Mouse (Mus musculus) myocyte (in vitro differentiated cells): ENCODE data around the gene Olfr152. TPM values are rescaled to one million over a fixed set of nuclear protein-coding genes. Genes with fewer than 3 reads are reported as not detected.

Experiments
- H3K27me3 ChIP-seq: one replicate; pipeline ENCODE4 v1.6.1; 2011; ENCODE audit not compliant: control insufficient read depth, insufficient read depth, insufficient read length
- H3K36me3 ChIP-seq: one replicate; pipeline ENCODE4 v1.6.1; 2011; ENCODE audit not compliant: control insufficient read depth, insufficient read depth
- H3K4me2 ChIP-seq: one replicate; pipeline ENCODE4 v1.6.1; 2011; ENCODE audit warnings: low read depth, control low read depth
- H3K4me3 ChIP-seq: one replicate; pipeline ENCODE4 v1.5.1; 2011; ENCODE audit warnings: mild to moderate bottlenecking, control low read depth, moderate library complexity
- H3K79me2 ChIP-seq: one replicate; pipeline ENCODE4 v1.6.1; 2011; ENCODE audit not compliant: control insufficient read depth, insufficient read depth
- H3ac ChIP-seq: one replicate; pipeline ENCODE4 v1.6.1; 2011; ENCODE audit not compliant: control insufficient read depth, insufficient read length
- CEBPB ChIP-seq: IDR thresholded peaks from 2 replicates; pipeline ENCODE4 v1.6.1; 2011; ENCODE audit warnings: mild to moderate bottlenecking, moderate library complexity; ENCODE audit not compliant: poor library complexity, insufficient read depth, severe bottlenecking
- E2F4 ChIP-seq: IDR thresholded peaks from one replicate; pipeline ENCODE4 v1.6.1; 2011; ENCODE audit warnings: mild to moderate bottlenecking, control low read depth, moderate library complexity; ENCODE audit not compliant: insufficient read depth
- MAX ChIP-seq: IDR thresholded peaks from one replicate; pipeline ENCODE4 v1.6.1; 2011; ENCODE audit warnings: low read depth, mild to moderate bottlenecking, control low read depth
- MYOD1 ChIP-seq, 3 experiments: IDR thresholded peaks; one replicate each; pipeline ENCODE4 v1.6.1; 2011; ENCODE audit warnings: control low read depth in 2 of 3, low read depth in 2 of 3, mild to moderate bottlenecking in 2 of 3, moderate library complexity in 1 of 3; ENCODE audit not compliant: insufficient read length in 2 of 3, control insufficient read depth in 1 of 3
- MYOG ChIP-seq, 3 experiments: IDR thresholded peaks; one replicate each; pipeline ENCODE4 v1.6.1; 2011; ENCODE audit warnings: control low read depth in 2 of 3, low read depth in 2 of 3, mild to moderate bottlenecking in 2 of 3; ENCODE audit not compliant: insufficient read length in 2 of 3, control insufficient read depth in 1 of 3, insufficient read depth in 1 of 3
- POLR2A ChIP-seq: IDR thresholded peaks from one replicate; pipeline ENCODE4 v1.6.1; 2011; ENCODE audit warnings: low read depth, mild to moderate bottlenecking, control low read depth, moderate library complexity; ENCODE audit not compliant: insufficient read length
- POLR2AphosphoS2 ChIP-seq: IDR thresholded peaks from one replicate; pipeline ENCODE4 v1.6.1; 2011; ENCODE audit warnings: low read depth, control low read depth; ENCODE audit not compliant: insufficient read length
- REST ChIP-seq: IDR thresholded peaks from one replicate; pipeline ENCODE4 v1.6.1; 2011; ENCODE audit warnings: mild to moderate bottlenecking, control low read depth, moderate library complexity; ENCODE audit not compliant: insufficient read depth, insufficient read length
- SRF ChIP-seq: IDR thresholded peaks from one replicate; pipeline ENCODE4 v1.6.1; 2011; ENCODE audit warnings: low read depth; ENCODE audit not compliant: control insufficient read depth, insufficient read length
- TCF12 ChIP-seq: IDR thresholded peaks from one replicate; pipeline ENCODE4 v1.6.1; 2011; ENCODE audit warnings: mild to moderate bottlenecking, control low read depth; ENCODE audit not compliant: poor library complexity, insufficient read depth, severe bottlenecking
- TCF3 ChIP-seq: IDR thresholded peaks from one replicate; pipeline ENCODE4 v1.6.1; 2011; ENCODE audit warnings: low read depth, control low read depth; ENCODE audit not compliant: insufficient read length
- USF1 ChIP-seq: IDR thresholded peaks from one replicate; pipeline ENCODE4 v1.6.1; 2011; ENCODE audit warnings: low read depth, mild to moderate bottlenecking, control low read depth, moderate library complexity
- polyA plus RNA-seq: library from polyadenylated mRNA; unstranded; fragments of >200 nt; fragmentation: generic; extraction: Trizol; gene quantifications from one replicate; pipeline ENCODE4 v1.2.1, GENCODE M21; 2012; ENCODE audit warnings: missing spikeins

Olfr152 gene
- polyA plus RNA-seq, result not detected

- Histone ChIP-seq H3ac (no peak within 1 kb of the TSS), H3K4me3 (no peak within 1 kb of the TSS), H3K27me3 (no peaks in the 10 kb centered on the region), H3K79me2 (no peaks in the 10 kb centered on the region), H3K4me2 (no peak within 1 kb of the TSS), H3K36me3 (no peaks in the 10 kb centered on the region)
- TF ChIP-seq SRF (no peak), MAX (no peak), REST (no peak), USF1 (no peak), MYOD1 (IDR thresholded peaks at IDR 0.05; ENCODE audit: control insufficient read depth in 1 of 3, insufficient read length in 2 of 3, low read depth in 2 of 3) (no peak), POLR2A (no peak), E2F4 (no peak), MYOG (IDR thresholded peaks at IDR 0.05; ENCODE audit: control insufficient read depth in 1 of 3, insufficient read depth in 1 of 3, insufficient read length in 2 of 3, low read depth in 2 of 3) (no peak), TCF12 (no peak), TCF3 (no peak), POLR2AphosphoS2 (no peak), CEBPB (no peak)
Measured at GRCm38 (mm10) chr2:87779183-87779582, at the start of gene Olfr152. Gene Olfr152, plus strand, starts transcription at chr2:87779483.

GRCm38 (mm10) chr2:87739878-87740277 lies 39.4 kb upstream of the Olfr152 start, which contains the start of gene Olfr1138:
Gene Olfr1138, minus strand, starts transcription at chr2:87739978.
- H3K36me3 ChIP-seq, result no peaks in the 10 kb centered on the region
- H3ac ChIP-seq, result no peak within 1 kb of the TSS
- no peak within 1 kb of the TSS for H3K4me3 ChIP-seq
- no peaks in the 10 kb centered on the region for H3K79me2 ChIP-seq
- H3K27me3 ChIP-seq, result no peaks in the 10 kb centered on the region
- TF ChIP-seq TCF3 (no peak), SRF (no peak), POLR2A (no peak), USF1 (no peak), E2F4 (no peak), MAX (no peak), MYOD1 (IDR thresholded peaks at IDR 0.05; ENCODE audit: control insufficient read depth in 1 of 3, insufficient read length in 2 of 3, low read depth in 2 of 3) (no peak), POLR2AphosphoS2 (no peak), MYOG (IDR thresholded peaks at IDR 0.05; ENCODE audit: control insufficient read depth in 1 of 3, insufficient read depth in 1 of 3, insufficient read length in 2 of 3, low read depth in 2 of 3) (no peak), TCF12 (no peak), REST (no peak), CEBPB (no peak)
- no peak within 1 kb of the TSS for H3K4me2 ChIP-seq

GRCm38 (mm10) chr2:87743452-87743851 lies 35.8 kb upstream of the Olfr152 start, which contains the start of gene Olfr1140:
Gene Olfr1140, plus strand, starts transcription at chr2:87743752.
- H3K4me2 ChIP-seq, result no peak within 1 kb of the TSS
- TF ChIP-seq POLR2AphosphoS2 (no peak), TCF12 (no peak)

GRCm38 (mm10) chr2:87753891-87754290 lies 25.4 kb upstream of the Olfr152 start, which contains the start of gene Olfr1141:
Gene Olfr1141, minus strand, starts transcription at chr2:87753991.
- TF ChIP-seq REST (no peak), USF1 (no peak), SRF (no peak), POLR2A (no peak), CEBPB (no peak), TCF3 (no peak), E2F4 (no peak), TCF12 (no peak), POLR2AphosphoS2 (no peak), MYOD1 (IDR thresholded peaks at IDR 0.05; ENCODE audit: control insufficient read depth in 1 of 3, insufficient read length in 2 of 3, low read depth in 2 of 3) (no peak), MAX (no peak), MYOG (IDR thresholded peaks at IDR 0.05; ENCODE audit: control insufficient read depth in 1 of 3, insufficient read depth in 1 of 3, insufficient read length in 2 of 3, low read depth in 2 of 3) (no peak)
- Histone ChIP-seq H3K4me2 (no peak within 1 kb of the TSS), H3K36me3 (no peaks in the 10 kb centered on the region), H3K4me3 (no peak within 1 kb of the TSS), H3K27me3 (no peaks in the 10 kb centered on the region), H3ac (no peak within 1 kb of the TSS), H3K79me2 (no peaks in the 10 kb centered on the region)

More at GRCm38 (mm10) chr2:87743452-87743851, 35.8 kb upstream of the Olfr152 start, which contains the start of gene Olfr1140:
- Histone ChIP-seq H3K4me3 (no peak within 1 kb of the TSS), H3K79me2 (no peaks in the 10 kb centered on the region), H3K27me3 (no peaks in the 10 kb centered on the region), H3ac (no peak within 1 kb of the TSS), H3K36me3 (no peaks in the 10 kb centered on the region)

GRCm38 (mm10) chr2:87776143-87776542 lies 3.1 kb upstream of the Olfr152 start:
- no peak overlapping the region for H3ac ChIP-seq
- TF ChIP-seq MYOG (IDR thresholded peaks at IDR 0.05; ENCODE audit: control insufficient read depth in 1 of 3, insufficient read depth in 1 of 3, insufficient read length in 2 of 3, low read depth in 2 of 3), result no peak
- no peak for TF ChIP-seq USF1
- TF ChIP-seq REST, result no peak
- TF ChIP-seq POLR2AphosphoS2, result no peak
- TF ChIP-seq MYOD1 (IDR thresholded peaks at IDR 0.05; ENCODE audit: control insufficient read depth in 1 of 3, insufficient read length in 2 of 3, low read depth in 2 of 3), result no peak
- no peak for TF ChIP-seq TCF3
- no peak for TF ChIP-seq TCF12
- no peak for TF ChIP-seq E2F4
- no peak for TF ChIP-seq POLR2A
- no peak for TF ChIP-seq SRF
- no peak for TF ChIP-seq MAX
- no peak for TF ChIP-seq CEBPB
- no peaks in the 10 kb centered on the region for H3K36me3 ChIP-seq
- no peak overlapping the region for H3K4me3 ChIP-seq
- no peak overlapping the region for H3K4me2 ChIP-seq
- no peaks in the 10 kb centered on the region for H3K79me2 ChIP-seq
- no peaks in the 10 kb centered on the region for H3K27me3 ChIP-seq
